Mouse (Mus musculus) CH12.LX (cell line): ENCODE results near the gene Gtf2h4. TPM values are rescaled to one million over a fixed set of nuclear protein-coding genes. Genes with fewer than 3 reads are reported as not detected.

Experiments used
- DNase-seq: peaks from one replicate; pipeline ENCODE4 v3.0.0-alpha.2; 2013; ENCODE audit errors: extremely low read depth
- H3K27ac ChIP-seq: 2 replicates; pipeline ENCODE4 v1.5.1; 2012; ENCODE audit warnings: low read depth, mild to moderate bottlenecking, control low read depth, moderate library complexity; ENCODE audit not compliant: insufficient read depth
- H3K27me3 ChIP-seq: replicated peaks from 2 replicates; pipeline ENCODE3; 2012; ENCODE audit warnings: inconsistent platforms
- H3K36me3 ChIP-seq, 2 experiments: replicated peaks in 1 of 2; 2 replicates each; pipeline versions ENCODE3 to v1.6.1; 2012; ENCODE audit warnings: inconsistent platforms in 1 of 2, low read length in 1 of 2, mild to moderate bottlenecking in 1 of 2, mixed read lengths in 1 of 2, moderate library complexity in 1 of 2; ENCODE audit not compliant: control insufficient read depth in 1 of 2, insufficient read depth in 1 of 2
- H3K4me1 ChIP-seq, 2 experiments: 2 replicates each; pipeline ENCODE4 v1.6.1; 2012; ENCODE audit warnings: inconsistent platforms in 1 of 2, moderate library complexity in 1 of 2; ENCODE audit not compliant: insufficient read depth in 2 of 2, control insufficient read depth in 1 of 2
- H3K4me2 ChIP-seq: 2 replicates; pipeline ENCODE4 v1.6.1; 2012; ENCODE audit warnings: low read depth, mild to moderate bottlenecking, control low read depth; ENCODE audit not compliant: poor library complexity, insufficient read depth, severe bottlenecking
- H3K4me3 ChIP-seq, 3 experiments: fragments of 150-350 bp in 1 of 3; sonication (generic) in 1 of 3; replicated peaks in 1 of 3; 2 replicates each; pipeline versions ENCODE3 to v1.5.1; 2011 to 2012; ENCODE audit warnings: low read depth in 2 of 3, low read length in 2 of 3, mild to moderate bottlenecking in 2 of 3, moderate library complexity in 2 of 3, control low read depth in 1 of 3, improper control_type of control experiment in 1 of 3, inconsistent platforms in 1 of 3, mixed read lengths in 1 of 3; ENCODE audit not compliant: poor library complexity in 1 of 3
- H3K79me2 ChIP-seq: replicated peaks from 2 replicates; pipeline ENCODE4 v1.6.1; 2012; ENCODE audit warnings: mild to moderate bottlenecking, moderate library complexity; ENCODE audit not compliant: control insufficient read depth, poor library complexity, insufficient read depth, severe bottlenecking; ENCODE audit errors: extremely low read depth
- H3K9ac ChIP-seq: 2 replicates; pipeline ENCODE4 v1.6.1; 2012; ENCODE audit warnings: low read depth, mild to moderate bottlenecking, control low read depth, moderate library complexity; ENCODE audit not compliant: insufficient read depth
- H3K9me3 ChIP-seq: replicated peaks from 2 replicates; pipeline ENCODE3; 2012; ENCODE audit warnings: low read length, inconsistent platforms, mixed read lengths
- BHLHE40 ChIP-seq: IDR thresholded peaks from 2 replicates; pipeline ENCODE4 v1.6.1; 2011; ENCODE audit warnings: mild to moderate bottlenecking, low read depth, low read length, improper control_type of control experiment
- E2F4 ChIP-seq: IDR thresholded peaks from 2 replicates; pipeline ENCODE4 v1.6.1; 2011; ENCODE audit warnings: low read depth, low read length, improper control_type of control experiment; ENCODE audit not compliant: insufficient replicate concordance
- ELF1 ChIP-seq: IDR thresholded peaks from 2 replicates; pipeline ENCODE4 v1.6.1; 2014; ENCODE audit warnings: low read depth, mild to moderate bottlenecking, inconsistent platforms, low read length, improper control_type of control experiment
- EP300 ChIP-seq: IDR thresholded peaks from 2 replicates; pipeline ENCODE4 v1.6.1; 2011; ENCODE audit warnings: low read length, improper control_type of control experiment
- ETS1 ChIP-seq: conservative IDR thresholded peaks from 2 replicates; pipeline ENCODE4 v1.6.1; 2012; ENCODE audit warnings: low read depth, mild to moderate bottlenecking, inconsistent platforms, low read length, improper control_type of control experiment, moderate library complexity
- GABPA ChIP-seq: IDR thresholded peaks from 2 replicates; pipeline ENCODE4 v1.6.1; 2012; ENCODE audit warnings: low read depth, low read length, improper control_type of control experiment, inconsistent platforms; ENCODE audit not compliant: insufficient replicate concordance
- HCFC1 ChIP-seq: IDR thresholded peaks from 2 replicates; pipeline ENCODE4 v1.6.1; 2012; ENCODE audit warnings: low read depth, mild to moderate bottlenecking, inconsistent platforms, low read length, improper control_type of control experiment
- IRF4 ChIP-seq: IDR thresholded peaks from 2 replicates; pipeline ENCODE4 v1.6.1; 2014; ENCODE audit warnings: low read depth, mild to moderate bottlenecking, inconsistent platforms, low read length, improper control_type of control experiment
- JUN ChIP-seq: IDR thresholded peaks from 2 replicates; pipeline ENCODE4 v1.6.1; 2011; ENCODE audit warnings: low read depth, mild to moderate bottlenecking, low read length, improper control_type of control experiment, moderate library complexity; ENCODE audit not compliant: insufficient read depth
- JUND ChIP-seq: conservative IDR thresholded peaks from 2 replicates; pipeline ENCODE4 v1.6.1; 2011; ENCODE audit warnings: low read depth, low read length, improper control_type of control experiment
- MAFK ChIP-seq: IDR thresholded peaks from 2 replicates; pipeline ENCODE4 v1.6.1; 2011; ENCODE audit warnings: low read length, improper control_type of control experiment; ENCODE audit not compliant: insufficient replicate concordance
- MAX ChIP-seq: IDR thresholded peaks from 2 replicates; pipeline ENCODE4 v1.6.1; 2011; ENCODE audit warnings: low read length, improper control_type of control experiment
- MAZ ChIP-seq: IDR thresholded peaks from 2 replicates; pipeline ENCODE4 v1.6.1; 2012; ENCODE audit warnings: low read depth, mild to moderate bottlenecking, inconsistent platforms, low read length, improper control_type of control experiment, moderate library complexity
- MYC ChIP-seq: IDR thresholded peaks from 2 replicates; pipeline ENCODE4 v1.6.1; 2011; ENCODE audit warnings: low read depth, mild to moderate bottlenecking, improper control_type of control experiment, low read length
- NELFE ChIP-seq: IDR thresholded peaks from 2 replicates; pipeline ENCODE4 v1.6.1; 2011; ENCODE audit warnings: low read depth, low read length, improper control_type of control experiment
- PAX5 ChIP-seq: IDR thresholded peaks from 2 replicates; pipeline ENCODE4 v1.6.1; 2012; ENCODE audit warnings: low read length, inconsistent platforms, mixed read lengths
- POLR2AphosphoS2 ChIP-seq: IDR thresholded peaks from 2 replicates; pipeline ENCODE4 v1.6.1; 2011; ENCODE audit warnings: low read depth, low read length, improper control_type of control experiment
- RCOR1 ChIP-seq: conservative IDR thresholded peaks from 2 replicates; pipeline ENCODE4 v1.6.1; 2012; ENCODE audit warnings: low read depth, mild to moderate bottlenecking, inconsistent platforms, low read length, improper control_type of control experiment
- SIN3A ChIP-seq: IDR thresholded peaks from 2 replicates; pipeline ENCODE4 v1.6.1; 2012; ENCODE audit warnings: low read length, improper control_type of control experiment, inconsistent platforms
- SMC3 ChIP-seq: IDR thresholded peaks from 2 replicates; pipeline ENCODE4 v1.6.1; 2011; ENCODE audit warnings: low read depth, low read length, improper control_type of control experiment
- TBP ChIP-seq: conservative IDR thresholded peaks from 2 replicates; pipeline ENCODE4 v1.6.1; 2011; ENCODE audit warnings: low read depth, low read length, improper control_type of control experiment
- TCF12 ChIP-seq: IDR thresholded peaks from 2 replicates; pipeline ENCODE4 v1.6.1; 2014; ENCODE audit warnings: low read depth, mild to moderate bottlenecking, inconsistent platforms, low read length, improper control_type of control experiment
- USF1 ChIP-seq: IDR thresholded peaks from 2 replicates; pipeline ENCODE4 v1.6.1; 2014; ENCODE audit warnings: low read depth, mild to moderate bottlenecking, inconsistent platforms, low read length, improper control_type of control experiment
- USF2 ChIP-seq: conservative IDR thresholded peaks from 2 replicates; pipeline ENCODE4 v1.6.1; 2011; ENCODE audit warnings: low read depth, low read length, improper control_type of control experiment
- ZC3H11A ChIP-seq: IDR thresholded peaks from 2 replicates; pipeline ENCODE4 v1.6.1; 2012; ENCODE audit warnings: low read depth, mild to moderate bottlenecking, inconsistent platforms, low read length, improper control_type of control experiment
- ZMIZ1 ChIP-seq: IDR thresholded peaks from 2 replicates; pipeline ENCODE4 v1.6.1; 2012; ENCODE audit warnings: low read depth, mild to moderate bottlenecking, inconsistent platforms, low read length, improper control_type of control experiment
- ZNF384 ChIP-seq: IDR thresholded peaks from 2 replicates; pipeline ENCODE4 v1.6.1; 2012; ENCODE audit warnings: low read depth, low read length, improper control_type of control experiment, inconsistent platforms
- dilution Hi-C: fragments of 300-500 bp; cut with MboI; formaldehyde crosslinking; loops from 2 replicates; pipeline ENCODE4 v1.14.3; 2020; ENCODE audit warnings: low sequenced_read_pairs; ENCODE audit not compliant: extremely low pct_unique_long_range_greater_than_20kb, extremely low pct_ligation_motif_present
- in situ Hi-C: fragments of 300-500 bp; cut with MboI; formaldehyde crosslinking; loops from 3 replicates; pipeline ENCODE4 v1.14.3; 2019; ENCODE audit warnings: low sequenced_read_pairs, low pct_ligation_motif_present, low pct_unique_long_range_greater_than_20kb, mixed read lengths
- polyA plus RNA-seq: library from polyadenylated mRNA; unstranded; fragments of >175 nt; gene quantifications from 2 replicates; pipeline ENCODE4 v1.2.1, GENCODE M21; 2012; ENCODE audit warnings: low read depth; ENCODE audit not compliant: insufficient read length
- total RNA-seq, 2 experiments: library from RNA; depleted of rRNA; stranded (reverse); fragments of 300-350 nt in 1 of 2; fragments of >200 nt in 1 of 2; gene quantifications; 2 replicates each; pipeline ENCODE4 v1.2.3; 2012 to 2014

Gtf2h4 gene
- total and polyA plus RNA-seq, 3 experiments: 40.0 to 55.7 (median 40.7) TPM

DNA sequence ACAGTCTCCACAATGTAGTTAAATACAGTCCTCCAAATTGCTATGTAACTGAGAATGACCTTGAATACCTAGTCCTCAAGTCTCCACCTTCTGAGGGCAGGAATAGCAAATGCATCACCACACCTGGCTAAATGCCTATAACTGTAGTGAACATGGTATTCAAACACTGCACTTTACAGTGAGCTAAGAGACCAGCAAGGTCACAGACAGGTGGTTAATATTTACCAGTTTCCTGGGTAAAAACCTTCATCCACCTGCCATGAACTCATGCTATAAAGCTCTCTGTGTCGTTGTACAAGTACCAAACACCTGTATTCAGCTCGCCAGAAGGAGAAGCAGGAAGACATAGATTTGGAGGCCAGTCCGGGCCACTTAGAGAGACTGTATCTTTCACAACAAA is 42.6 kb upstream of the Gtf2h4 start:
- H3K4me1 ChIP-seq: no peaks in the 10 kb centered on the region
- no peak overlapping the region for H3K27ac ChIP-seq
- TF ChIP-seq JUN (no peak), ZMIZ1 (no peak), ETS1 (no peak), USF1 (no peak), SMC3 (no peak), MAFK (no peak), POLR2AphosphoS2 (no peak), IRF4 (no peak), USF2 (no peak), ELF1 (no peak), ZC3H11A (no peak), NELFE (no peak), TBP (no peak), RCOR1 (no peak), BHLHE40 (no peak), SIN3A (no peak), EP300 (no peak), MAX (no peak), GABPA (no peak), TCF12 (no peak)
- H3K27me3 ChIP-seq: peaks cover 20% of the 10 kb centered on the region
- dilution Hi-C loops (no loop called here), in situ Hi-C loops (no loop called here)
- no peak overlapping the region for H3K9ac ChIP-seq
- H3K4me2 ChIP-seq: no peak overlapping the region
- no peaks in the 10 kb centered on the region for H3K36me3 ChIP-seq
- peaks cover 7% of the 10 kb centered on the region for H3K9me3 ChIP-seq
- H3K4me3 ChIP-seq: no peak overlapping the region
- no peak for DNase-seq
- H3K79me2 ChIP-seq: no peaks in the 10 kb centered on the region

- Histone ChIP-seq H3K4me1 (peaks cover 3 to 4% of the 10 kb centered on the region in 2 experiments; a peak in 1 of 4 replicates), H3K4me3 (no peak overlapping the region), H3K9me3 (no peaks in the 10 kb centered on the region), H3K36me3 (no peaks in the 10 kb centered on the region), H3K9ac (no peak overlapping the region), H3K4me2 (no peak overlapping the region), H3K79me2 (no peaks in the 10 kb centered on the region), H3K27me3 (peaks cover 19% of the 10 kb centered on the region), H3K27ac (no peak overlapping the region)
- no peak for TF ChIP-seq MYC
- no peak for TF ChIP-seq SMC3
- no peak for TF ChIP-seq RCOR1
- TF ChIP-seq HCFC1: no peak
- no peak for TF ChIP-seq JUND
- no peak for TF ChIP-seq IRF4
- TF ChIP-seq GABPA: no peak
- TF ChIP-seq E2F4: no peak
- no peak for TF ChIP-seq ZNF384
- no peak for TF ChIP-seq PAX5
- no peak for TF ChIP-seq EP300
- TF ChIP-seq MAZ: no peak
- no peak for TF ChIP-seq JUN
- in situ Hi-C loops: no loop called here
- DNase-seq: no peak
- dilution Hi-C loops: no loop called here
These were observed 37.3 kb upstream of the Gtf2h4 start for GRCm38 (mm10) chr17:35710705-35711347.
